Mouse (Mus musculus) midbrain, embryonic 16.5 days (tissue): ENCODE measurements around the gene Appl2. TPM values are rescaled to one million over a fixed set of nuclear protein-coding genes. Genes with fewer than 3 reads are reported as not detected.

Experiments
- ATAC-seq: fragments of 200-750 bp; cut with Nextera tagmentation; 2 replicates; pipeline ENCODE4 v1.8.0; 2017; ENCODE audit warnings: moderate TSS enrichment
- H3K27ac ChIP-seq: fragments of 300-500 bp; sonication (generic); 2 replicates; pipeline ENCODE4 v1.5.1; 2014; ENCODE audit warnings: mild to moderate bottlenecking, low read length, mixed read lengths
- H3K27me3 ChIP-seq: fragments of 300-500 bp; sonication (generic); 2 replicates; pipeline ENCODE4 v1.6.1; 2014; ENCODE audit warnings: low read depth, low read length, mixed read lengths; ENCODE audit not compliant: control insufficient read depth, insufficient read depth
- H3K36me3 ChIP-seq: fragments of 300-500 bp; sonication (generic); 2 replicates; pipeline ENCODE4 v1.6.1; 2014; ENCODE audit warnings: mild to moderate bottlenecking, low read length, moderate library complexity, mixed read lengths; ENCODE audit not compliant: control insufficient read depth, insufficient read depth
- H3K4me1 ChIP-seq: fragments of 300-500 bp; sonication (generic); 2 replicates; pipeline ENCODE4 v1.6.1; 2014; ENCODE audit warnings: mild to moderate bottlenecking, low read length, mixed read lengths; ENCODE audit not compliant: control insufficient read depth, insufficient read depth
- H3K4me2 ChIP-seq: fragments of 300-500 bp; sonication (generic); 2 replicates; pipeline ENCODE4 v1.6.1; 2014; ENCODE audit warnings: mild to moderate bottlenecking, low read length, mixed read lengths
- H3K4me3 ChIP-seq: fragments of 300-500 bp; sonication (generic); 2 replicates; pipeline ENCODE4 v1.5.1; 2014; ENCODE audit warnings: low read depth, mild to moderate bottlenecking, low read length, moderate library complexity, mixed read lengths
- H3K9ac ChIP-seq: fragments of 300-500 bp; sonication (generic); 2 replicates; pipeline ENCODE4 v1.6.1; 2014; ENCODE audit warnings: low read depth, low read length, mixed read lengths
- H3K9me3 ChIP-seq: fragments of 300-500 bp; sonication (generic); replicated peaks from 2 replicates; pipeline ENCODE4 v1.6.1; 2014; ENCODE audit warnings: mild to moderate bottlenecking, low read length, mixed read lengths; ENCODE audit not compliant: control insufficient read depth, poor library complexity, severe bottlenecking
- WGBS: fragments of 180-500 bp; shearing (Covaris S2); extraction: QIAGEN DNeasy Blood & Tissue Kit; methylation state at CpG from one replicate; pipeline ENCODE4 v1.1.7; 2014; 5-methylcytosine and 5-hydroxymethylcytosine counted together
- polyA plus RNA-seq: library from polyadenylated mRNA; unstranded; fragments of >200 nt; fragmentation: Nextera tagmentation; extraction: Ambion mirVana; gene quantifications from 2 replicates; pipeline ENCODE4 v1.2.1, GENCODE M21; 2015

The Appl2 gene
- polyA plus RNA-seq, 1 experiment from 2014 or later: 58.3 TPM

DNA sequence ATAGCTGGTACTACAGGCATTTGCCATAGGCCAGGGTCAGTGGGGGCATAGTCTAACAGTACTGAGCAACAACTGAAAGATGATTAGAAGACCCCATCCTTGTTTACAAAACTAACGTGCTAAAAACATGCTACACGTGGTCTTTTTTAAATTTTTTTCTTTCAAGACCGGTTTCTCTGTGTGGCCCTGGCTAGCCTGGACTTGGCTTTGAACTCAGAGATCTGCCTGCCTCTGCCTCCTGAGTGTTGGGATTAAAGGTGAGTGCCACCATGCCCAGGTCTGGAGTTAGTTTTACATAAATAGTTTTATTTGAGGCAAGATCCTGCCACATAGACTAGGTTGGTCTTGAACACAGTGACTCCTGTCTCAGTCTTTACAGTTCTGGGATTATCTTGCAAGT lies 41.4 kb downstream of the Appl2 start:
- Histone ChIP-seq H3K4me2 (no peak overlapping the region), H3K36me3 (peaks cover 21% of the 10 kb centered on the region), H3K27me3 (no peaks in the 10 kb centered on the region), H3K9me3 (no peaks in the 10 kb centered on the region), H3K27ac (no peak overlapping the region), H3K9ac (no peak overlapping the region), H3K4me3 (no peak overlapping the region), H3K4me1 (no peaks in the 10 kb centered on the region)
- no peak for ATAC-seq
- WGBS: 97% methylated on average over 3 of the region's 3 CpGs

GRCm38 (mm10) chr10:83605637-83606183 lies 42.8 kb downstream of the Appl2 start:
- Histone ChIP-seq H3K4me1 (no peaks in the 10 kb centered on the region; the same call in 1 of the 2 replicates), H3K9me3 (no peaks in the 10 kb centered on the region), H3K4me2 (no peak overlapping the region), H3K27me3 (no peaks in the 10 kb centered on the region), H3K27ac (no peak overlapping the region), H3K36me3 (peaks cover 18% of the 10 kb centered on the region), H3K9ac (no peak overlapping the region), H3K4me3 (no peak overlapping the region)
- 62% methylated on average over 8 of the region's 8 CpGs for WGBS
- no peak for ATAC-seq

DNA sequence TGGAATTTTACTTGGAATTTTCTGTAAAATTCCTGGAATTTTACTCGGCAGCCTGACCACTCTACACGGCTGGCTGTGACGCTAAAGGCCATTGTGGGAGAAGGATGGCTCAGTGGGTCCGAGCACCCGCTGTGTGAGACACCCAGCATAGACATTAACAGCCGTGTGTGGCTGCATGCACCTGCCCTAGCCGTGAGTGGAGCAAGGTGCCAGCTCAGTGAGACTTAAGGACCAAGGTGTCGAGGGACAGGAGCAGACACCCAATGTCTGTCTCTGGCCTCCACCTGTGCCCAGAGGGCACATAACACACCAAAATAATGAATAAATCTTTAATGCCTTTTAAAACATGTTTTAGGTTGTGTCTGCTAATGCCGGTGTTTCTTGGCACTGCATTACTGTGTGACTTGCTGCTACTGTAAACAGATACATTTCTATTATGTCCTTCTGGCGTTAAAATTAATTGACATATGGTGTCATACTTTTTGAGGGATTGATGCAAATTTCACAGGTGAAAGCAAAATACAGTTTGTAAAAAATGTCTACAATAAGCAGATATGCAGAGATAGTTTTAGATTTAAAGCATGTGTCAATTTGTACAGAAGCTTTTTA lies 44.5 kb downstream of the Appl2 start:
- Histone ChIP-seq H3K27ac (no peak overlapping the region), H3K36me3 (peaks cover 18% of the 10 kb centered on the region), H3K4me2 (no peak overlapping the region), H3K27me3 (no peaks in the 10 kb centered on the region), H3K9me3 (no peaks in the 10 kb centered on the region), H3K9ac (no peak overlapping the region), H3K4me1 (no peaks in the 10 kb centered on the region; the same call in 1 of the 2 replicates), H3K4me3 (no peak overlapping the region)
- WGBS: 90% methylated on average over 10 of the region's 10 CpGs
- ATAC-seq: no peak

DNA sequence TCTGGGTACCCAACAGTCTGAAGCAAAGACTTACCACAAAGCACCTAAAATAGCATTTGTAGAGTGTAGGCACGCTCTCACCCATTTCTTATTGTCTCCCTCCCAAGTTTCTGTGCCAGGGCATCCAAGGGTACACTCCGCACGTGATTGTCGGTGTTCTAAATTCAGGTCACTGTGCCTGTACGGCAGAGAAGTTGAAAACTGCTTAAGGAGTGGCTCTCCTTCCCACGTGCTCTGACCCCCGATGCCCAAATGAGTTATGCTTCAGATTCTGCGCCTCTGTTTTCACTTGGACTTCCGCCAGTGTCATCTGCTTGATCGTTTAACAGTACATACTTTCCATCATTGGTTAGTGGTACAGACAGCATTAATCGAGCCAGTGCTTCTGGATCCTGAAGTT lies 47.9 kb downstream of the Appl2 start:
- 87% methylated on average over 11 of the region's 11 CpGs for WGBS
- no peaks in the 10 kb centered on the region; the same call in 1 of the 2 replicates for H3K4me1 ChIP-seq
- H3K9me3 ChIP-seq: no peaks in the 10 kb centered on the region
- H3K9ac ChIP-seq: no peak overlapping the region
- H3K36me3 ChIP-seq: peaks cover 18% of the 10 kb centered on the region
- no peak overlapping the region for H3K4me3 ChIP-seq
- no peak overlapping the region for H3K27ac ChIP-seq
- H3K4me2 ChIP-seq: no peak overlapping the region
- H3K27me3 ChIP-seq: no peaks in the 10 kb centered on the region
- no peak for ATAC-seq

- Histone ChIP-seq H3K27ac (no peak overlapping the region), H3K4me3 (no peak overlapping the region), H3K4me2 (no peak overlapping the region), H3K9ac (no peak overlapping the region), H3K27me3 (no peaks in the 10 kb centered on the region), H3K4me1 (no peaks in the 10 kb centered on the region), H3K9me3 (no peaks in the 10 kb centered on the region), H3K36me3 (peaks cover 31% of the 10 kb centered on the region)
- 93% methylated on average over 5 of the region's 5 CpGs for WGBS
- ATAC-seq: no peak
These were observed 54.0 kb downstream of the Appl2 start for GRCm38 (mm10) chr10:83594526-83594925.

DNA sequence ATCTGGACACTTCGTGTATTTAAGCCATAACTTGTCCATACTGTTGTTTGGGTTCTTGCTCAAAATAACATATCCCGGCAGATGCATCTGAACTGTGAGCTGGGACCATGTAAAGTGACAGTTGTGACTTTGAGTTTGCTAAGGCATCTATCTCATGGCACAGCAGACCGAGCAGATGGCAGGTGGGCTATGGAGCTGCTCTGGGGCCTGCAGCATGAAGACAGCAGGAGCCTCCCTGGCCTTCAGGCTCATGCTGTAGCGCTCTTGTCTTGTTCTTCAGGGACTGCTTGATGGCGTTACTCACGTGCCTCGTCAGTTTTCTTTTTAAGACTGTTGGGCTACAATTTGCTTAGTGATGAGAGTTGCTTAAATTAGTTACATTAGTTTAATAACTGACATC lies 55.9 kb downstream of the Appl2 start:
- Histone ChIP-seq H3K4me2 (no peak overlapping the region), H3K9me3 (no peaks in the 10 kb centered on the region), H3K9ac (no peak overlapping the region), H3K4me3 (no peak overlapping the region), H3K27me3 (no peaks in the 10 kb centered on the region), H3K27ac (no peak overlapping the region), H3K4me1 (no peaks in the 10 kb centered on the region), H3K36me3 (peaks cover 35% of the 10 kb centered on the region)
- no peak for ATAC-seq
- 92% methylated on average over 7 of the region's 7 CpGs for whole genome bisulfite sequencing

- Histone ChIP-seq H3K4me3 (no peak overlapping the region), H3K4me1 (no peaks in the 10 kb centered on the region), H3K27ac (no peak overlapping the region), H3K36me3 (peaks cover 42% of the 10 kb centered on the region), H3K9me3 (no peaks in the 10 kb centered on the region), H3K27me3 (no peaks in the 10 kb centered on the region), H3K9ac (no peak overlapping the region), H3K4me2 (no peak overlapping the region)
- ATAC-seq: no peak
- WGBS: 74% methylated on average over 6 of the region's 6 CpGs
These were observed 57.7 kb downstream of the Appl2 start for GRCm38 (mm10) chr10:83590801-83591200.

DNA sequence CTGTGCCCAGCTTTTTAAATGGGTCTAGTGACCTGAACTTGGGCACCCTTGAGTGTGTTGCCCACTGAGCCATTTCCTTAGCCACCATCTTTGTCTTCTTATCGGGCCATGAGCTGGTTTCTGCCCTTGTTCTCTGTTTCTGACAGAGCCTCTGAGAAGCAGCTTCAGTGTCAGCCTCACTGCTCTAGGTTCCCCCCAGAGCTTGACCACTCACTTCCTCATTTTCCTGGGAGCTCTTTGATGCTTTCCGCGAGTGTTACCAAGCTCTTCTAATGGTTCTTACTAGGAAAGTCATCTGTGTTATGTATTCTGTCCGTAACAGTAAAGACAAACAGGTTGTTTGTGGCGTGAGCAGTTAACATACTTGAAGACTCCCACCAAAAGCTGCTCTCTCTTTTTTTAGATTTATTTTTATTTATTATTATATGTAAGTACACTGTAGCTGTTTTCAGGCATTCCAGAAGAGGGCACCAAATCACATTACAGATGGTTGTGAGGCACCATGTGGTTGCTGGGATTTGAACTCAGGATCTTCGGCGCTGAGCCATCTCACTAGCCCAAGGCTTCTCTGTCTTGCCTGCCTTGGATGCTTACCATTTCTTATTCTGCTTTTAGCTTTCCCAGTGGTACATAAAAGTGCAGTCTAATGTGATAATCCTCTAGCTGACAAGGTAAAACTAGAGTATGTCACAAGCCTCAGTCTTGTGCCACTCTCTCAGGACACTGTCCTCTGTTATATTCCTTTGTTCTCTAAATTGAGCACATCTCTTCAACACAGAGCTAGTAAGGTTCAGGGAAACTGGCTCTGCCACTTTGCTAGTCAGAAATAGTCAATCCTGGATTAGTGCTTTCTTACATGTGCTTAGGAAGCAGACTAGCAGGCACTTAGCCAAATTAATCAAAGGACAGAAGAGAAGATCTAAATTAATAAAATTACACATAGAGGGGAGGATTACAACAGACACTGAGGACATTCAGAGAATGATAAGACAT lies 82.8 kb downstream of the Appl2 start:
- no peaks in the 10 kb centered on the region for H3K9me3 ChIP-seq
- ATAC-seq: no peak
- H3K9ac ChIP-seq: no peak overlapping the region
- H3K4me1 ChIP-seq: no peaks in the 10 kb centered on the region
- H3K4me2 ChIP-seq: no peak overlapping the region
- H3K27me3 ChIP-seq: no peaks in the 10 kb centered on the region
- H3K4me3 ChIP-seq: no peak overlapping the region
- no peak overlapping the region for H3K27ac ChIP-seq
- 97% methylated on average over 7 of the region's 7 CpGs for WGBS
- peaks cover 31% of the 10 kb centered on the region for H3K36me3 ChIP-seq

DNA sequence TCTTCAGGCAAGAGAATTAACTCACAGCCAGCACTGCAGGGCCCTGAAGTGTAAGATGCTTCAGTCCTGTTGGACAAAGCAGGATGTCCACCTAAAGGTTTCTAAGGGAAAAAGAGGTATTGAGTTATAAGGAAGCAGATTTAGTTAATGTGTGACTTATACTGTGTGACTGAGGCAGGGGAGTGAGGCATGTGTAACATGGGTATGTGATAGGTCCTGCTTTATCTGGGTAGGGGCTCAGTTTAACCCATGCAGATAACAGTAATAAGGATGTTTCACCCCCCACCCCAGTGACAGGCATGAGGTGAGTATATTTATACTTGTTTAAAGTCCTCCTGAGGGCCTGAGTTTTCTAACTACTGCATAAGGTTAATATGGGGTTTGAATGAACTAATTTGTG lies 85.5 kb downstream of the Appl2 start:
- no peaks in the 10 kb centered on the region for H3K4me1 ChIP-seq
- no peaks in the 10 kb centered on the region for H3K9me3 ChIP-seq
- no peak overlapping the region for H3K4me3 ChIP-seq
- no peaks in the 10 kb centered on the region for H3K27me3 ChIP-seq
- no peak overlapping the region for H3K9ac ChIP-seq
- H3K4me2 ChIP-seq: no peak overlapping the region
- no peak overlapping the region for H3K27ac ChIP-seq
- ATAC-seq: no peak
- peaks cover 35% of the 10 kb centered on the region for H3K36me3 ChIP-seq
